Mouse (Mus musculus) frontal cortex, adult (tissue): ENCODE results near the gene Cbx7.
A peak's percentile ranks its signal among the peaks of the same experiment; 100 is the strongest.

Experiments
- ATAC-seq: cut with Nextera tagmentation; 2 replicates; pipeline ENCODE4 v1.9.2; 2017; ENCODE audit warnings: mild to moderate bottlenecking, moderate library complexity, mixed read lengths; ENCODE audit not compliant: low TSS enrichment

Gene Cbx7

DNA sequence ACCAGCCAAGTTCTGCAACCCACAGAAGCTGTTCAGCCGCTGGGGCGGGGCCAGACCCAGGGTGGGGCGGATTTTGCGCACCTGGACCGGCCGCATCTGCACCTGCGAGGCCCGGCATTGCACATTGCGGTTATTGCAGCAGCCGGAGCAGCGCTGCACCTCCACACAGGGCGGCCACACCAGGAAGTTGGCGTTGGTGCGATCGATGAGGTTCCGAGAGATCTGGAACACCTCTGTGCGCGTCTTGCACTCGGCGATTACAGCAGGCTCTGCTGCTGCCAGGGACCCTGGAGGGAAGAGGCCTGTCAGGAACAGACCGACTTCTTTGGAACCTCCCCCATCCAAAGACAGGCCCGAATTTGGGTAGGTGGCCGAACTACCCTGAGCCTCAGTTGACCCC, 30.7 kb upstream of the Cbx7 start:
- no peak for ATAC-seq

- ATAC-seq = no peak
These were observed 29.8 kb upstream of the Cbx7 start for GRCm38 (mm10) chr15:80000694-80001093.

DNA sequence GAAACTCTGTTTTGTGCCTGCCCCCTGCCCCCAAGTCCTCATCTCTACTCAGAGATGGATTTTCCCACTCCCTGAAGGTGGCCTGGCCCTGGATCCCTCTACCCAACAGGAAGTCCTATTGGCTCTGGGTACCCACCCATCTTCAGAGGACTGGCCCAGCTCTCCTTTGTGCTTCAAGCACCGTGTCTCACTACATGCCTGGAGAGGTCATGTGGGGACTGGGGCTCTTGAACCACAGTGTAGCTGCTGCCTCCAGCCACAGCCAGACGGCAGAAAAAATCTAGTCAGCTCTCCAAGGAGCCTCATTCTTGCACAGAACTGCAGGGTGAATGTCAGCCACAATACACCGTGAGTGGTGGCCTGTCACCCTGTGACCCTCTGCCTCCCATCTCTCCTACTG, 27.1 kb upstream of the Cbx7 start:
- ATAC-seq = no peak

DNA sequence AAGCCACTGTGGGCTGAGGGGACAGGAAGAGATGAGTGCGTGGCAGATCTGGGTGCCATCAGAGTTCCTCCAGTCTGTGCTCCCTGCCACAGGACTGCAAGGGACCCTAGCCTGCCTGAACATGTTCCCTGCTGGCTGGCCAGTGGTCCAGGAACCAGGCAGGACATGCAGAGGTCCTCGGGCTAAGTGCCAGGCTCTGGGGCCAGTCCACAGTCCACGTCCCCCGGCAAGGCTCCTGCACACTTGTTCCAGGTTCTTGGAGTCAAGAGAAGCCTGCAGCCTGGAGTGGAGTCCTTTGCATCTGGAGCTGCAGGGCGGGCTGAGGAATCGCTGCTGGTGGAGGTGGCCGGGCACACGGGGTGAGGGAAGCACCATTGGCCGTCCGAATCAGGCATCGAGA, 25.9 kb upstream of the Cbx7 start:
- no peak for ATAC-seq

GRCm38 (mm10) chr15:79995552-79995951, 24.6 kb upstream of the Cbx7 start:
- ATAC-seq = no peak

DNA sequence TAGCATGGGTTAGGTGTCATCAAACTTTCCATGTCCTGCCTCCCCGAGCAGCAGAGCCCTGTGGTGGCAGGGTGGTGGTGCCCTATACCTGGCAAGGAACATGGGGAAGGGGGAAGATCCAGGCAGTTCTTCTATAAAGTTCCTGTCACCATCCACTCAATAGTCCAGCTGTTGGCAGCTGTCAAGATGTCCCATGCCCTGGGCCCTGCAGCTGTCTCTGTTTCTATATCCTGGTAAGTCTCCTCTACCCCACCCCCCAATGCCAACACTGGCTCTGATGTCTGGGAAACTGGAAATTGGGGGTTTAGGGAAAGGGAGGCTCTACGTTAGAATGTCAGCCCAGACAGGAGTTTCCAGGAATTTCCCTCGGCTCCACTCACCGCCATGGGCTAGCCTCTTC, 23.6 kb upstream of the Cbx7 start:
- no peak for ATAC-seq

- no peak for ATAC-seq
These were observed 15.3 kb upstream of the Cbx7 start for GRCm38 (mm10) chr15:79986182-79986581.

GRCm38 (mm10) chr15:79985471-79985870, 14.6 kb upstream of the Cbx7 start:
- peak; percentile 38; the same call in 1 of the 2 replicates for ATAC-seq

GRCm38 (mm10) chr15:79984152-79984551, 13.2 kb upstream of the Cbx7 start:
- no peak for ATAC-seq

GRCm38 (mm10) chr15:79980716-79981115, 9.8 kb upstream of the Cbx7 start:
- no peak for ATAC-seq

- ATAC-seq = no peak
These were observed 1.3 kb upstream of the Cbx7 start for GRCm38 (mm10) chr15:79972186-79972585.

DNA sequence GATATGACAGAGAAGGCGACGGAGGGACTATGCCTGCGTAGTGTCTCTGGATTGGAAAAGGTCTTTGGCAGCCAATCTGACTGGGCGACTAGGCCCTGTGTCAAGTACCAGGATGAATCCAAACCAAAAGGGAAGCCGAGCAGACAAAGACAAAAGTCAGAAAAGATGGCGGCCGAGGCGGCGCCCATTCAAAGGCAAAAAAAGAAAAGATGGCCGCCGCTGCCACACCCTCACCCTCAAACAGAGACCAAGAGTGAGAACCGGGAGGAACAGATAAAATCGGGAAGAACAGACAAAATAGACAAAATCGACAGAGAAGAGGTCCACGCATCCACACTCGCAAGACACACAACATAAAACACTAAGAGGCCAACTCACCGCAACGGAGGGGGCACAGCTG, 428 bp downstream of the Cbx7 start:
- no peak for ATAC-seq

GRCm38 (mm10) chr15:79967346-79967745, 3.6 kb downstream of the Cbx7 start:
- no peak for ATAC-seq

DNA sequence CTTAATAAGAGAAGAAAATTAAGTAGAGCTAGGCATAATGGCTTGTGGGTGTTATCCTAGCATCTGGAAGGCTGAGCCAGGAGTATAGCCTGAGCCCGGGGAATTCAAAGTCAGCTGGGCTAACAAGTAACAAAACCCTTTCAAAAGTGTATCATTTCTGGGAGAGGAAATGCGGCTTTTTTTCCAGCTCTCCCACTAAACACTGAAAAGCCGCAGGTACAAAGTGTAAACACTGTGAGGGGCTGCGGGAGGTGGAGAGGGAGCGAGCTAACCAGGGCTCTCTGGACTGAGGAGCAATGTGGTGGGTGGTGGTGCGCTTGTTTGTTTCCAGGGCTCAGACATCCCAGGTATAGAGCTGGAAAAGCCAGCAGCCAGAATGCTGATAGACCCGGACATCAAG, 6.5 kb downstream of the Cbx7 start:
- no peak for ATAC-seq

GRCm38 (mm10) chr15:79962661-79963060, 8.3 kb downstream of the Cbx7 start:
- ATAC-seq = no peak

- 0 out of 2 replicates have a peak, but pooled peaks have one; percentile 16 for ATAC-seq
These were observed 9.5 kb downstream of the Cbx7 start for GRCm38 (mm10) chr15:79961366-79961921.

- no peak for ATAC-seq
These were observed 12.5 kb downstream of the Cbx7 start for GRCm38 (mm10) chr15:79958418-79958817.

- ATAC-seq = no peak
These were observed 14.4 kb downstream of the Cbx7 start for GRCm38 (mm10) chr15:79956559-79956958.

DNA sequence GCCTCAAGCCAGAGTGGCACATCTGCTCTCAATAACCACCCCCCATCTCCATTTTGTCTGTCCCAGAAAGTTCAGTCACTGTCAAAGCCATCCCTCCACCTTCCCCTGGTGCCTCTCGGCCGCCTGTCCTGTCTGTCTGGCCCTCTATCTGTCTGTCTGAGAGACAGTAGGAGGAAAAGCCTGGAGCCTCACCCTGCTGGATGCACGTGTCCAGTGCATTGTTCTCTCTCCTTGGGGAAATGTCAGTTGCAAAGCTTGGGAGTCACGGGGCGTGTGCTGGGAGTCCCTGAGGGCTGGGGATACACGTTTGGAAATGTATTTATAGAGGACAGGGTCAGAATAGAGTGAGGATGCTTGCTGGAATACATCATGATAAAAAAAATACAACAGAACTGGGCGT, 17.4 kb downstream of the Cbx7 start:
- ATAC-seq = no peak

DNA sequence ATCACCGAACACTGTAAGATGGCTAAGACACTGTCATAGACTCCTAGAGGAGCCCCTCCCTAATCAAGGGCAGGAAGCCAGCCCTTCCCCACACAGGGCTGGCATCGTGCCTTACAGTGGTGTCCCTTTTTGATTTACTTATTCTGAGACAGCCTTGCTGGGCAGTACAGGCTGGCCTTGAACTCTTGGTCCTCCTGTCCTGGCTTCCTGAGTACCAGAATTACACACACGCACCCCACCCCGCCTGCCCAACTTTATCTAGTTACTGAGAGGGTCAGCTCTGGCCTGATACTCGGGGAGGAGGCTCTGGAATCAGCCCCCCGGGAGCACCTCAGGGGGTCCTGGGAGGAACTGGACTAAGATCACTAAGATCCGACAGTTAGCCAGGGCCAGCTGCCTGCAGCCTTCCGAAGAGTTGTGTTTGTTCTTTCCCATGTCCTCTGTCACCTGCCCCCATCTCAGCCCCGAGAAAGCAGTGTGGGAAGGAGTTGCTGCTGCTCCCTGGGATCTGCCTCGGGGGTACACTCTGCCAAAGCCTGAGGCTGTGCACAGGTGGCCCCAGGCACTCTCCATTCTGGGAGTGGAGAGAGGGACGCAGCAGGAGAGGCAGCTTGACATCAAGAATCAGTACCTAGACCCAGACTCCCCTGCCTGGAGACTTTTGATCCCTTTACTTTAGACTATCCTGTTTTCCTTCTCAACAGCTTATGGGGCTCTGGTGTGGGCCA, 18.3 kb downstream of the Cbx7 start:
- ATAC-seq = no peak

- no peak for ATAC-seq
These were observed 19.0 kb downstream of the Cbx7 start for GRCm38 (mm10) chr15:79951730-79952503.

DNA sequence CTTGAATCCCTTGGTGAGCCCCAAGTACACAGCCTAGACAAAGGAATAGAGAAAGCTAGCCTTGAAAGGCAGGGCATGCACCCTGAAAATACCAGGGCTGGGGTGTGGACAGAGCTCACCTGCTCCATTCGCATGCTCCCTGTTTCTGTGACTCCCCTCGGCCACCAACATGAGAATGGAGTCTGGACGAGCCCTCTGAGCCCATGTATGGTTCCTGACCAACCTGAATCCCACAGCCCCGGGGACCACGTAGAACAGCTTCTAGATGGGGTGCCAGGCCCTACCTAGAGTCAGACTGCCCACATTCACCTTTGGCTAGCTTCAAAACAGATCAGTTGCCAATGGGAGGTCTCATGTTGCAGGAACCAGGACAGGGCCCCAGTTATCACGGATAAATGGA, 19.7 kb downstream of the Cbx7 start:
- no peak for ATAC-seq
